Mouse (Mus musculus) B cell, adult 62 days (primary cell): Measurements from ENCODE around the gene Gpr135. TPM values are rescaled to one million over a fixed set of nuclear protein-coding genes. Genes with fewer than 3 reads are reported as not detected.

Experiments
- total RNA-seq: library from RNA; stranded (reverse); gene quantifications from 4 replicates; pipeline ENCODE4 v1.2.4, GENCODE M21; 2023

Gpr135 gene
- total RNA-seq = 0.17 to 0.36 TPM (median 0.29 TPM) in 4 replicates

GRCm38 (mm10) chr12:72070327-72071269, at the start of gene Gpr135:
TSS of gene Gpr135 (minus strand) at chr12:72071125.

GRCm38 (mm10) chr12:72085329-72086165, 14.6 kb upstream of the Gpr135 start, which contains the start of the genes L3hypdh and Jkamp:
TSS of gene L3hypdh (minus strand) at chr12:72085439.
TSS of gene Jkamp (plus strand) at chr12:72085589.

Other genes with a start within 250 kb of the Gpr135 start
- gene Daam1, start 240.0 kb downstream of the Gpr135 start, total RNA-seq = 2.9 to 3.8 TPM (median 3.1 TPM) in 4 replicates
- not detected in 4 replicates for gene L3hypdh, start 14.3 kb upstream of the Gpr135 start, total RNA-seq
- 17.8 to 21.6 TPM (median 20.1 TPM) in 4 replicates for gene Jkamp, start 14.5 kb upstream of the Gpr135 start, total RNA-seq
- gene Ccdc175, start 113.9 kb upstream of the Gpr135 start, total RNA-seq = not detected in 4 replicates